ENCODE assay signal across 27 mouse cellular contexts in the genomic region with DNA sequence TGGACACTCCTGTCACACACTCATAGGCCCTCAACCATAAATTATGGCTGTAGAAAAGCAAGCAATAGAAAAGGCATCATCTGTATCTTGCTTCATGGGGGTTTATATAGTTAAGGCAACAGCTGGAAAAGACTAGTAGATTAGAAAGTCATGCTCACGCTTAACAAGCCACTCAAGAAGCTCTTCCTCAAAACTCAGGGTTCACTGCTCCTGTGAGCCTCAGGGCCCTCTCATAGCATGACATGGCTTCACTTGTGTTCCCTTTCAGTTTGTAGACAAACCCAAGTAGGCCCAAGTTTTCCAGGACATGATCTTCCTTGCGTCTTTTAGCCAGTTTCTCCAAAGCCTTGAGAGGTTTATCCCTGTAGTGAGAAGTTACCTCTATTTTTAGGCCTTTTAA. TPM values are rescaled to one million over a fixed set of nuclear protein-coding genes. Genes with fewer than 3 reads are reported as not detected.
"Had no signal": no experiment of that assay in that cellular context is flagged by ENCODE, and none has a peak within 500 bp of the region (broad histone marks: within the 10 kb centered on the region; RNA-seq: fewer than 3 reads in every experiment).

No protein-coding gene starts in this region.

- H3K27me3 ChIP-seq: limb, embryonic 12.5 days; limb, embryonic 13.5 days; limb, embryonic 15.5 days; liver, embryonic 13.5 days; liver, embryonic 15.5 days; lung, embryonic 15.5 days; midbrain, embryonic 12.5 days; midbrain, embryonic 13.5 days; midbrain, embryonic 15.5 days had no signal

- ATAC-seq: liver, embryonic 12.5 days; liver, postnatal 0 days; lung, postnatal 0 days; midbrain, embryonic 13.5 days; midbrain, embryonic 15.5 days; midbrain, embryonic 16.5 days had no signal

- H3K36me3 ChIP-seq: limb, embryonic 10.5 days; limb, embryonic 12.5 days; limb, embryonic 13.5 days; limb, embryonic 15.5 days; liver, embryonic 12.5 days; liver, embryonic 13.5 days; liver, embryonic 15.5 days; lung, embryonic 15.5 days; midbrain, embryonic 10.5 days; midbrain, embryonic 12.5 days; midbrain, embryonic 13.5 days; midbrain, embryonic 15.5 days had no signal

- DNase-seq: left cerebral cortex, postnatal 4 days; liver; liver, embryonic 13.5 days; liver, postnatal 0 days; lung, adult 18-20 months; lung, adult 2 months; lung, embryonic 14.5 days; lung, postnatal 10 days; lung, postnatal 14 days; lung, postnatal 36 days; lung, postnatal 4 days; midbrain, embryonic 14.5 days had no signal

RNA-seq across cellular contexts. Expression of a gene that starts 8.3 kb away (rescaled TPM):
- total RNA-seq: megakaryocyte-erythroid progenitor cell, adult 5-6 weeks had no signal

RNA-seq across cellular contexts. Expression of a gene that starts 14.3 kb away (rescaled TPM):
- total RNA-seq: megakaryocyte progenitor cell, adult 5-6 weeks; megakaryocyte-erythroid progenitor cell, adult 5-6 weeks had no signal

RNA-seq across cellular contexts. Expression of a gene that starts 47.1 kb away (rescaled TPM):
- total RNA-seq: megakaryocyte-erythroid progenitor cell, adult 5-6 weeks had no signal
